In the genomic region with DNA sequence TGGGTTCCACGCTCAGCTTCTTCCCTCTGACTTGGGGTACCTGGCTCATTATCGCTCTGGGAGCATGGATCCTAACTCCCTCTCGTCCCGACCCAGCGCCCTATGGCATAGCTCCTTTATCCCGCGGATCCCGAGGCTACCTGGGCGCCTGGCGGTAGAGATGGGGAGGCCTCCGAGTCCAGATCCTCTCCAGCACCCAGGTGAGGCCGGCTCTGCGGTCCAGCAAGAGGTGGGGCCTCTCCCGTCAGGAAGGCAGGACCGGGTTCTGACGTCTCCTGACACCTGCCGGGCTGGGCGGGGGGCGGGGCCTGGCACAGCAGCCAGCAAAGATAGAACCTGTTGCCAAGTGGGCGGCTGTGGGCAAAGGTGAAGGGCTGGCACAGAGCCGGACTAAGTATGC, we compare ENCODE assay signal across 11 mouse cellular contexts. TPM values are rescaled to one million over a fixed set of nuclear protein-coding genes. Genes with fewer than 3 reads are reported as not detected.
DNase-seq lines count a peak whose midpoint lies in the region; ATAC-seq lines count a peak whose summit lies in the region.
"Had no signal": no experiment of that assay in that cellular context is flagged by ENCODE, and none has a peak within 500 bp of the region (broad histone marks: within the 10 kb centered on the region; RNA-seq: fewer than 3 reads in every experiment).

No protein-coding gene starts in this region.

- H3K9ac ChIP-seq in lung, embryonic 15.5 days: 0 out of 2 replicates have a peak overlapping the region, but pooled peaks have one; percentile 25
- H3K9ac ChIP-seq in heart, embryonic 11.5 days (ENCODE audit: low read depth, low read length): no peak overlapping the region
- H3K9ac ChIP-seq: liver, embryonic 14.5 days had no signal

- H3K4me3 ChIP-seq in lung, embryonic 15.5 days: peak overlapping the region; percentile 38
- no peak overlapping the region for H3K4me3 ChIP-seq in heart, embryonic 11.5 days (ENCODE audit: low read depth, low read length)
- H3K4me3 ChIP-seq: hindbrain, embryonic 10.5 days had no signal

- no peaks in the 10 kb centered on the region for H3K36me3 ChIP-seq in lung, embryonic 15.5 days
- no peaks in the 10 kb centered on the region for H3K36me3 ChIP-seq in heart, embryonic 11.5 days (ENCODE audit: control insufficient read depth, insufficient read depth, low read length)
- H3K36me3 ChIP-seq: hindbrain, embryonic 10.5 days had no signal

- peak; percentile 39; the same call in 1 of the 2 replicates for ATAC-seq in lung, embryonic 15.5 days (ENCODE audit: borderline replicate concordance, extremely low read depth, low FRiP score, low TSS enrichment)
- ATAC-seq in heart, embryonic 11.5 days (replicated peaks; ENCODE audit: insufficient number of reproducible peaks, low FRiP score, low TSS enrichment): no peak

- WGBS in lung, embryonic 15.5 days: 15% methylated on average over 21 of the region's 21 CpGs
- WGBS in heart, embryonic 11.5 days (ENCODE audit: insufficient replicate concordance): 18% methylated on average over 21 of the region's 21 CpGs

- H3K27me3 ChIP-seq in lung, embryonic 15.5 days: peaks cover 13% of the 10 kb centered on the region; the same call in 1 of the 2 replicates
- H3K27me3 ChIP-seq in heart, embryonic 11.5 days (ENCODE audit: control insufficient read depth, insufficient read depth, low read length): peaks cover 36% of the 10 kb centered on the region

- H3K4me2 ChIP-seq in lung, embryonic 15.5 days: peak overlapping the region; percentile 50
- H3K4me2 ChIP-seq in heart, embryonic 11.5 days: no peak overlapping the region

- DNase-seq in ovary, postnatal 36 days (ENCODE audit: low spot score): peak; percentile 18
- DNase-seq in ovary, postnatal 10 days (ENCODE audit: low spot score): no peak
- peak; percentile 64 to 75 for DNase-seq in kidney, adult 8-10 months
- DNase-seq in yolk sac, embryonic 10.5 days (ENCODE audit: low spot score): peak; percentile 26
- DNase-seq in c-Kit-positive CD71-positive TER-119-positive erythroid progenitor cells, embryonic 14.5 days (ENCODE audit: low spot score): no peak
- DNase-seq: adrenal gland, adult 8-10 months had no signal

- H3K27ac ChIP-seq in lung, embryonic 15.5 days: peak overlapping the region; percentile 87
- no peak overlapping the region for H3K27ac ChIP-seq in heart, embryonic 11.5 days (ENCODE audit: low read depth, low read length)
- H3K27ac ChIP-seq: hindbrain, embryonic 10.5 days; liver, embryonic 14.5 days had no signal

- no peaks in the 10 kb centered on the region for H3K9me3 ChIP-seq in lung, embryonic 15.5 days
- H3K9me3 ChIP-seq in heart, embryonic 11.5 days (replicated peaks; ENCODE audit: control insufficient read depth, low read length): no peaks in the 10 kb centered on the region
- H3K9me3 ChIP-seq: hindbrain, embryonic 10.5 days had no signal

- peaks cover 27% of the 10 kb centered on the region for H3K4me1 ChIP-seq in lung, embryonic 15.5 days
- peaks cover 5% of the 10 kb centered on the region; the same call in 1 of the 2 replicates for H3K4me1 ChIP-seq in heart, embryonic 11.5 days (ENCODE audit: control insufficient read depth, insufficient read depth, low read length)

RNA-seq across cellular contexts. Expression of a gene that starts 1.5 kb away (rescaled TPM):
- polyA plus RNA-seq in lung, embryonic 15.5 days (2015; fragmentation: Nextera tagmentation; extraction: Ambion mirVana): 44.1 and 47.8 TPM in 2 replicates
- 0.31 and 0.56 TPM in 2 replicates for polyA plus RNA-seq in heart, embryonic 11.5 days (2014; fragmentation: Nextera tagmentation; extraction: Ambion mirVana)

RNA-seq across cellular contexts. Expression of a gene that starts 39.4 kb away (rescaled TPM):
- polyA plus RNA-seq in lung, embryonic 15.5 days (2015; fragmentation: Nextera tagmentation; extraction: Ambion mirVana): not detected in 2 replicates
- polyA plus RNA-seq in heart, embryonic 11.5 days (2014; fragmentation: Nextera tagmentation; extraction: Ambion mirVana): not detected in 2 replicates
- polyA plus RNA-seq: forebrain, embryonic 11.5 days; hindbrain, embryonic 10.5 days; liver, embryonic 14.5 days had no signal

Comparison
In these comparisons a context has a peak if more than half of its experiments do, and no peak if none do; other contexts are left out.
1. DNase-seq: peak in ovary, postnatal 36 days (single experiment), kidney, adult 8-10 months (2 of 2) and yolk sac, embryonic 10.5 days (single experiment); none in ovary, postnatal 10 days (single experiment) and c-Kit-positive CD71-positive TER-119-positive erythroid progenitor cells, embryonic 14.5 days (single experiment).
2. RNA of a gene that starts 1.5 kb away (polyA plus RNA-seq): 44.1 to 47.8 TPM in lung, embryonic 15.5 days; 0.31 to 0.56 TPM in heart, embryonic 11.5 days; every median in the first group is over 10 times any median in the second.